Mouse (Mus musculus) stomach, postnatal 0 days (tissue): ENCODE measurements around the gene Kat6b.

Source experiments
- CTCF ChIP-seq: IDR thresholded peaks from 2 replicates; pipeline ENCODE4 v1.5.1; 2016; ENCODE audit warnings: antibody characterized with exemption, low read depth, mild to moderate bottlenecking, moderate library complexity
- EP300 ChIP-seq: optimal IDR thresholded peaks from 2 replicates; pipeline ENCODE3; 2016; ENCODE audit warnings: antibody characterized with exemption

DNA sequence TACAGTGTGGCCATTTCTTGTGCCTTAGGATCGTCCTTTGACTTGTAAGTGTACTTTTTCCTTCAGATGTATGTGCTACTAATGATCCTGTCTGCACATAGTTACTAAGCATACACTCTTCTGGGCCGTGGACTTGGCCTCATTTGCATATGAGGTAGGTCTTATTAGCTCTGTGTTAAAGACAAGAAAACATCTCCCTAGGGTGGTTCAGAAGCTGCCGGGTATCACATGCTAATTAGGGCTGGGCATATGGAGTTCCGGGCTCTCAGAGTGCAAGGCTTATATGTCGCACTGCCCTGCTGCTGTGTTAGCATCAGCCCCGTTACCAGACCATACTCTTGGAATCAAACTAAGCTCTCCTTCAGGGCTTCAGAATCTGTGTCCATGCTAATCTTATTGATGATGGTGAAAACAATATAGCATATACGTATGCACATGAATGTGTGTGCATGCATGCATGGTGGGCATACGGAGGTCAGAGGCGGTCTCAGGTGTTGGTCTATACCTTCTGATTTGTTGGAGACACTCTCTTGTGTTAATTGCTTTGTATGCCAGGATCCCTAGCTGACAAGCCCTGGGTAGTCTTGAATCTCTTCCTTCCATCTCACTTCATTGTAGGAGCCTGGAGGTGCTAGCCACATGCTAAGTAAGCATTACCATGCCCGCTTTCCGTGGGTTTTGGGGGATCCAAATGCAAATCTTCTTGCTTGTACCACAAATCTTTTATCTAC is 53.5 kb downstream of the Kat6b start:
- no peak for TF ChIP-seq CTCF
- no peak for TF ChIP-seq EP300
